Mouse (Mus musculus): ENCODE measurements around the gene Gm3512. TPM values are rescaled to one million over a fixed set of nuclear protein-coding genes. Genes with fewer than 3 reads are reported as not detected.
A peak's percentile ranks its signal among the peaks of the same experiment; 100 is the strongest.
"Not testable (repeated sequence)": the region's sequence is repeated elsewhere in the genome, so short reads cannot be mapped to it uniquely, and the experiment has no call there.

The Gm3512 gene
- polyA plus RNA-seq (2012; rRNA removed): 0.14 TPM in 1 of 2 replicates, not detected in the other

- not testable (repeated sequence) for H3K36me3 ChIP-seq (ENCODE audit: control insufficient read depth, insufficient read depth, low read length); H3K27ac ChIP-seq (ENCODE audit: insufficient read depth, low read depth, low read length); H3K4me3 ChIP-seq (ENCODE audit: insufficient read depth, low read depth, low read length); H3K27me3 ChIP-seq (replicated peaks; ENCODE audit: control insufficient read depth, insufficient read depth, low read length); H3K4me1 ChIP-seq (ENCODE audit: control insufficient read depth, insufficient read depth, low read length); DNase-seq
- no CpG with 5 or more reads among the region's 37 CpGs for WGBS
These were observed at the start of gene Gm3512 for GRCm38 (mm10) chr14:7174483-7174971. Gm3512 (minus strand) TSS chr14:7174533.

GRCm38 (mm10) chr14:7200070-7200469 is 25.7 kb upstream of the Gm3512 start:
- not testable (repeated sequence) for H3K27me3 ChIP-seq (replicated peaks; ENCODE audit: control insufficient read depth, insufficient read depth, low read length); H3K4me1 ChIP-seq (ENCODE audit: control insufficient read depth, insufficient read depth, low read length); H3K27ac ChIP-seq (ENCODE audit: insufficient read depth, low read depth, low read length); H3K4me3 ChIP-seq (ENCODE audit: insufficient read depth, low read depth, low read length); H3K36me3 ChIP-seq (ENCODE audit: control insufficient read depth, insufficient read depth, low read length)
- 88% methylated on average over 2 of the region's 3 CpGs for WGBS
- DNase-seq: peak; percentile 4

GRCm38 (mm10) chr14:7194440-7194839 is 20.1 kb upstream of the Gm3512 start, which contains the start of gene Gm16434:
Gm16434 (minus strand) TSS chr14:7194540.
- H3K36me3 ChIP-seq (ENCODE audit: control insufficient read depth, insufficient read depth, low read length); DNase-seq; H3K27me3 ChIP-seq (replicated peaks; ENCODE audit: control insufficient read depth, insufficient read depth, low read length); H3K4me1 ChIP-seq (ENCODE audit: control insufficient read depth, insufficient read depth, low read length); H3K4me3 ChIP-seq (ENCODE audit: insufficient read depth, low read depth, low read length); H3K27ac ChIP-seq (ENCODE audit: insufficient read depth, low read depth, low read length): not testable (repeated sequence)
- no CpG with 5 or more reads among the region's 2 CpGs for WGBS

GRCm38 (mm10) chr14:7125312-7125711 is 49.0 kb downstream of the Gm3512 start, which contains the start of gene Gm6676:
Gm6676 (minus strand) TSS chr14:7125412.
- not testable (repeated sequence) for H3K27me3 ChIP-seq (replicated peaks; ENCODE audit: control insufficient read depth, insufficient read depth, low read length); H3K4me3 ChIP-seq (ENCODE audit: insufficient read depth, low read depth, low read length); H3K4me1 ChIP-seq (ENCODE audit: control insufficient read depth, insufficient read depth, low read length); H3K27ac ChIP-seq (ENCODE audit: insufficient read depth, low read depth, low read length); H3K36me3 ChIP-seq (ENCODE audit: control insufficient read depth, insufficient read depth, low read length); DNase-seq
- no CpG with 5 or more reads among the region's 2 CpGs for WGBS

GRCm38 (mm10) chr14:7105124-7105802 is 69.1 kb downstream of the Gm3512 start:
- under 1% methylated on average over 14 of the region's 54 CpGs for WGBS
- H3K27ac ChIP-seq (ENCODE audit: insufficient read depth, low read depth, low read length); H3K4me3 ChIP-seq (ENCODE audit: insufficient read depth, low read depth, low read length); H3K4me1 ChIP-seq (ENCODE audit: control insufficient read depth, insufficient read depth, low read length); H3K36me3 ChIP-seq (ENCODE audit: control insufficient read depth, insufficient read depth, low read length); H3K27me3 ChIP-seq (replicated peaks; ENCODE audit: control insufficient read depth, insufficient read depth, low read length); DNase-seq: not testable (repeated sequence)

Other genes with a start within 250 kb of the Gm3512 start
- gene Gm6356, start 200.7 kb downstream of the Gm3512 start, polyA plus RNA-seq (2012; rRNA removed): not detected in 2 replicates
- gene Gm10406, start 147.1 kb downstream of the Gm3512 start, polyA plus RNA-seq (2012; rRNA removed): not detected in 2 replicates
- not detected in 2 replicates for gene Gm3685, start 129.6 kb downstream of the Gm3512 start, polyA plus RNA-seq (2012; rRNA removed)
- not detected in 2 replicates for gene Gm3696, start 73.9 kb downstream of the Gm3512 start, polyA plus RNA-seq (2012; rRNA removed)
- gene Gm6676, start 49.1 kb downstream of the Gm3512 start, polyA plus RNA-seq (2012; rRNA removed): not detected in 2 replicates
- not detected in 2 replicates for gene Gm16434, start 20.0 kb upstream of the Gm3512 start, polyA plus RNA-seq (2012; rRNA removed)
- not detected in 2 replicates for gene Gm3727, start 90.2 kb upstream of the Gm3512 start, polyA plus RNA-seq (2012; rRNA removed)
- gene Gm3739, start 140.5 kb upstream of the Gm3512 start, polyA plus RNA-seq (2012; rRNA removed): not detected in 2 replicates
- gene Gm5797, start 157.9 kb upstream of the Gm3512 start, polyA plus RNA-seq (2012; rRNA removed): not detected in 2 replicates
- gene Gm8374, start 190.6 kb upstream of the Gm3512 start, polyA plus RNA-seq (2012; rRNA removed): not detected in 2 replicates